Mouse (Mus musculus) E14TG2a.4 (cell line): ENCODE data around the gene Atox1.

Experiments
- CTCF ChIP-seq: conservative IDR thresholded peaks from 2 replicates; pipeline ENCODE4 v1.5.1; 2014; ENCODE audit warnings: low read length
- POU5F1 ChIP-seq: IDR thresholded peaks from 2 replicates; pipeline ENCODE4 v1.6.1; 2014; ENCODE audit warnings: low read length, borderline replicate concordance

DNA sequence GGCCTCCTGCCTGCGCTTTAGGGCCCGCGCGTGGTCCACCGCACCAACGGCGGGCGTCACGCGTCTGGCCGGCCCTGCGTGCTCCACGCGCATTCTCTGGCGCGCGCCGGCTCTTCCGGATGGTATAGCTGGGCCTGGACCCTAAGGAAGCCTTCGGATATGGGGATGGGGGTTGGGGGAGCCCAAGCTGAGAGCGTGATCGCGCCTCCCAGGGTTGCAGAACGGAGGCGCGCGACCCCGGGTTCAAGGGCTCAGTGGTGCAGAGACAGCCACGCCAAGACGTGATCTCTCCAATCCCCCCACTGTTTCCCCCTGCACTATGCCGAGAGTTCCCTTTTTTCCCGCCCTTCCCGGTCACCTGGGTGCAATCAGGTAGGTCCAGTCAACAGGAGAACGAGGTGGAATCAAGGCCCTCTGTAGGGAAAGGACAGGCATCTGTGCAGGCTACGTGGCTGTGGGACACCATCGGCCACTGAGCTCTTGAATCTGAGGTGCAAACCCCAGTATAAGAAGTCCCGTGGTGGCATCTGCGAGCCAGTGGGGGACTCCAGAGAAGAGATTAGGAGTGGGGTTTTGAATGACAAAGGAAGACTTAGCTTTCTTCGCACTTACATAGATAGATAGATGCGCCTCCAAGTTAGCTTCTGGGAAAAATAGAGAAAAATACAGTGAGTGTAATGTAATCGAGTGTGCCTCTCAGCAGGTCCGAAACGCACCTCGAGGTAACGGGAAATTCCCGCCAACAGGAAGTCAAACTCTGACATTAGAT is 9.1 kb upstream of the Atox1 start:
- TF ChIP-seq CTCF (no peak), POU5F1 (no peak)
